14 mouse cellular contexts compared by ENCODE assay signal in genomic region chr11:37936439-37937134, GRCm38 (mm10).
DNase-seq lines count a peak whose midpoint lies in the region; ATAC-seq lines count a peak whose summit lies in the region.
"Had no signal": no experiment of that assay in that cellular context is flagged by ENCODE, and none has a peak within 500 bp of the region (broad histone marks: within the 10 kb centered on the region; RNA-seq: fewer than 3 reads in every experiment).

No protein-coding gene starts in this region.

- H3K4me2 ChIP-seq in forebrain, embryonic 12.5 days = no peak overlapping the region
- H3K4me2 ChIP-seq in hindbrain, embryonic 12.5 days (replicated peaks) = no peak overlapping the region
- H3K4me2 ChIP-seq in midbrain, embryonic 15.5 days = no peak overlapping the region
- no peak overlapping the region for H3K4me2 ChIP-seq in kidney, embryonic 16.5 days (replicated peaks; ENCODE audit: low read depth, low read length)
- H3K4me2 ChIP-seq: limb, embryonic 13.5 days; liver, embryonic 15.5 days had no signal

- peak; percentile 65 for ATAC-seq in forebrain, embryonic 12.5 days (ENCODE audit: low FRiP score)
- peak; percentile 43; the same call in 1 of the 2 replicates for ATAC-seq in hindbrain, embryonic 12.5 days (ENCODE audit: low FRiP score)
- ATAC-seq in midbrain, embryonic 15.5 days (replicated peaks) = peak; percentile 65; the same call in 1 of the 2 replicates
- no peak for ATAC-seq in kidney, embryonic 16.5 days (ENCODE audit: low FRiP score, low TSS enrichment)

- no peaks in the 10 kb centered on the region; the same call in 1 of the 2 replicates for H3K4me1 ChIP-seq in forebrain, embryonic 12.5 days
- no peaks in the 10 kb centered on the region for H3K4me1 ChIP-seq in hindbrain, embryonic 12.5 days
- H3K4me1 ChIP-seq in midbrain, embryonic 15.5 days = peaks cover 8% of the 10 kb centered on the region
- no peaks in the 10 kb centered on the region for H3K4me1 ChIP-seq in kidney, embryonic 16.5 days (ENCODE audit: insufficient read depth, low read length)
- H3K4me1 ChIP-seq: limb, embryonic 13.5 days; liver, embryonic 15.5 days had no signal

- WGBS in forebrain, embryonic 12.5 days = 50% methylated on average over 5 of the region's 5 CpGs
- 54% methylated on average over 5 of the region's 5 CpGs for WGBS in hindbrain, embryonic 12.5 days
- 29% methylated on average over 5 of the region's 5 CpGs for WGBS in midbrain, embryonic 15.5 days
- WGBS in kidney, embryonic 16.5 days = 71% methylated on average over 5 of the region's 5 CpGs

- H3K27me3 ChIP-seq in forebrain, embryonic 12.5 days = no peaks in the 10 kb centered on the region
- H3K27me3 ChIP-seq in hindbrain, embryonic 12.5 days = no peaks in the 10 kb centered on the region
- no peaks in the 10 kb centered on the region for H3K27me3 ChIP-seq in midbrain, embryonic 15.5 days (replicated peaks)
- H3K27me3 ChIP-seq in kidney, embryonic 16.5 days (ENCODE audit: insufficient read depth, low read length) = no peaks in the 10 kb centered on the region
- H3K27me3 ChIP-seq: limb, embryonic 13.5 days; liver, embryonic 15.5 days had no signal

- no peak overlapping the region for H3K9ac ChIP-seq in forebrain, embryonic 12.5 days
- no peak overlapping the region for H3K9ac ChIP-seq in hindbrain, embryonic 12.5 days
- H3K9ac ChIP-seq in midbrain, embryonic 15.5 days = no peak overlapping the region
- no peak overlapping the region for H3K9ac ChIP-seq in kidney, embryonic 16.5 days (replicated peaks; ENCODE audit: low read length)
- H3K9ac ChIP-seq: limb, embryonic 13.5 days; liver, embryonic 15.5 days had no signal

- intact Hi-C loops in left cerebral cortex, postnatal 14 days (cut with DNase I) = no loop called here

- no peaks in the 10 kb centered on the region for H3K9me3 ChIP-seq in forebrain, embryonic 12.5 days
- H3K9me3 ChIP-seq in hindbrain, embryonic 12.5 days (replicated peaks) = no peaks in the 10 kb centered on the region
- no peaks in the 10 kb centered on the region for H3K9me3 ChIP-seq in midbrain, embryonic 15.5 days
- no peaks in the 10 kb centered on the region for H3K9me3 ChIP-seq in kidney, embryonic 16.5 days (ENCODE audit: low read length)
- H3K9me3 ChIP-seq: limb, embryonic 13.5 days; liver, embryonic 15.5 days had no signal

- no peak overlapping the region for H3K4me3 ChIP-seq in forebrain, embryonic 12.5 days (replicated peaks)
- H3K4me3 ChIP-seq in hindbrain, embryonic 12.5 days = no peak overlapping the region
- H3K4me3 ChIP-seq in midbrain, embryonic 15.5 days = no peak overlapping the region
- no peak overlapping the region for H3K4me3 ChIP-seq in kidney, embryonic 16.5 days (ENCODE audit: low read length)
- H3K4me3 ChIP-seq: limb, embryonic 13.5 days; liver, embryonic 15.5 days had no signal

- no peaks in the 10 kb centered on the region for H3K36me3 ChIP-seq in forebrain, embryonic 12.5 days (replicated peaks)
- H3K36me3 ChIP-seq in hindbrain, embryonic 12.5 days = no peaks in the 10 kb centered on the region
- H3K36me3 ChIP-seq in midbrain, embryonic 15.5 days (replicated peaks) = no peaks in the 10 kb centered on the region
- H3K36me3 ChIP-seq in kidney, embryonic 16.5 days (ENCODE audit: insufficient read depth, low read length) = no peaks in the 10 kb centered on the region
- H3K36me3 ChIP-seq: limb, embryonic 13.5 days; liver, embryonic 15.5 days had no signal

- H3K27ac ChIP-seq in forebrain, embryonic 12.5 days = no peak overlapping the region
- no peak overlapping the region for H3K27ac ChIP-seq in hindbrain, embryonic 12.5 days
- H3K27ac ChIP-seq in midbrain, embryonic 15.5 days = peak overlapping the region; percentile 61; the same call in 1 of the 2 replicates
- H3K27ac ChIP-seq in kidney, embryonic 16.5 days (ENCODE audit: low read length) = no peak overlapping the region
- H3K27ac ChIP-seq: limb, embryonic 13.5 days; liver, embryonic 15.5 days had no signal

- peak; percentile 3 to 32 for DNase-seq in left cerebral cortex, postnatal 14 days (ENCODE audit: low spot score in 2 of 2)
- DNase-seq in left cerebral cortex, adult 11 months (ENCODE audit: low spot score) = no peak
- DNase-seq in kidney, adult 8-10 months = no peak
- no peak for DNase-seq in kidney, adult 18-20 months
- DNase-seq: cerebellum, adult 18-20 months; kidney, adult 2 months; lung, postnatal 14 days; thymus, adult 2 months had no signal

Comparison
In these comparisons a context has a peak if more than half of its experiments do, and no peak if none do; other contexts are left out.
1. DNase-seq: peak in left cerebral cortex, postnatal 14 days (2 of 2); none in left cerebral cortex, adult 11 months (single experiment), kidney, adult 8-10 months (0 of 2) and kidney, adult 18-20 months (single experiment).